Mouse (Mus musculus): ENCODE measurements around the gene Ckm. TPM values are rescaled to one million over a fixed set of nuclear protein-coding genes. Genes with fewer than 3 reads are reported as not detected.

Gene Ckm
- polyA plus RNA-seq (2017; shearing (Covaris generic)), result not detected

DNA sequence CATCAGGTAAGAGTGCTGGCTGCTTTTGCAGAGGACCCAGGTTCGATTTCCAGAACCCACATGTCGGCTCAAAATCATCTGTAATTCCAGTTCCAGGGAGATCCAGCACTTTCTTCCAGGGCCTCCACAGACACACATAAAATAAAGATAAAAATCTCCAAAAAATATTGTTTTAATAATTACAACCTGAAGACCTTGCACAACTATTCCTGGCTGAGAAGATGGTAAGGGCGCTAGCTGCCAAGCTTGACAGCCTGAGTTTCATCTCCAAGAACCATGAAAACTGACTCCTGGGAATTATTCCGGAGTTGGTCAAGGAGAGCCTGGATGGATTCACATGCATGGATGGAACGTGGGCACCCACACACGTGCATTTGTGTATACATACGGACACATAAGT lies at the start of gene Ckm:
TSS of gene Ckm (plus strand) at position 301 of the 400 bp plus-strand sequence.
- no peak for ATAC-seq

GRCm38 (mm10) chr7:19354991-19355390 lies 49.6 kb upstream of the Ckm start:
- ATAC-seq, result no peak

GRCm38 (mm10) chr7:19356311-19356710 lies 48.3 kb upstream of the Ckm start:
- ATAC-seq, result no peak

- ATAC-seq, result no peak
These were observed 46.9 kb upstream of the Ckm start for GRCm38 (mm10) chr7:19357381-19358375.

DNA sequence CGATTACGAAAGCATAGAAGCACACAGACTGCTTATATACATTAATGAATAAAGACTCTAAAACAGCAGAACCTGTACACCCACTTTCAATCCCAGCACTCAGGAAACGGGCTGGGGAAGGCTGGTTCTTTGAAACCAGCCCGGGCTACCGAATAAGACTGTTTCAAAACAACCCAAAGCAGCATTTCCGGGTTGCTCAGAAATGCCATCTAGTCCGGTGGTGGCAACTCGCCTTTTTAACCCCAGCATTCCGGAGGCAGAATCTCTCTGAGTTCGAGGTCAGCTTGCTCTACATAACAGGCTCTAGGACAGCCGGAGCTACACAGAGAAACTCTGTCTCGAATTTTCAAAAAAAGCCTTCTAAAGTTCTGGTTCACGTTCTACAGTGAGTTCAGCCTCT lies 45.9 kb upstream of the Ckm start:
- no peak for ATAC-seq

DNA sequence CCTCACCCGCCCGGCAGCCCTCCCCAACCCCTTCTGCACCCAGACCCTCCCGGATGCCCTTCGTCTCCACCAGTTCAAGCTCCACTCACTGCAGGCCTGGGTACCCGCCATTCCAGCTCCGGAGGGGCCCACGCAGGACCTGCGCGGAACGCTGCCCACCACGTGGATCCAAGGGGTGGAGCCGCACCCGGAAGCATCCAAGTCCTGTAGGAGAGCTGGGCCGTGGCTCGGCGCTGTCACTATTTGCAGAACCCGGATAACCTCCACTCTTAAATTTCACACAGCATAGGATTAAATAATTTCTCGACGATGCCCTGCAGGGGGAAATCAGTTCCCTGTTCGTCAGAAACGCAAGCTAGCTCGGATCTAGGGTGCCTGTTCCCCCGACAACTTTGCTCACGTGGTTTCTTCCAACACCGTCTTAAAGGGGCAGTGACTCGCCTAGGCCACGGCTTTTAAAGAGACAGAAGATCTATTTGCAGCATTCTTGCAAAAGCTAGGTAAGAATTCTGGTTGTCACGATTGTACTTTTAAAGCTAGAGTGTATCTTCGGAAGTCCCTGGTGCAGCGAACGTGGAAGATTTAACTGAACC lies 45.2 kb upstream of the Ckm start, which contains the start of the genes Cd3eap and Ppp1r13l:
TSS of gene Cd3eap (minus strand) at position 185 of the 593 bp plus-strand sequence.
TSS of gene Ppp1r13l (plus strand) at position 451 of the 593 bp plus-strand sequence.
- ATAC-seq, result peak; percentile 86

GRCm38 (mm10) chr7:19359892-19360641 lies 44.5 kb upstream of the Ckm start:
- ATAC-seq, result peak; percentile 60

DNA sequence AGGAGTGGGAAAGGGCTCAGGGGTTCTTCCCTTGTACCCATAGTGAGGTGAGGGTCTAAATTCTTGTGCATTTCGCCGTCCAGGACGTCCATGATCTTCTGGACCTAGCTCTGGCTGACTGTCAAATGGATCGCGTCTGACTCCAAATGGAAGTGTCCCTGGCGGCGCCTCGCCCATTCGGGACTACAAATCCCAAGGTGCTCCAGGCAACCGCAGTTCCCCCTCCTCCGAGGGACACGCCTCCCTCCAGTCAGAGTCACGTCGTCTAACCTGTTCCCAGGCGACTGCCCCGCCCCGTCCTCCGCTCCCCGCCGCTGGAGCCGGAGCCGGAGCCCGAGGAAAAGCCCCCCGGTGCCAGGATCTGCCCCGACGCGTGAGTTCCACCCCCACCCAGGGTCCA lies 43.6 kb upstream of the Ckm start:
- ATAC-seq, result peak; percentile 44

DNA sequence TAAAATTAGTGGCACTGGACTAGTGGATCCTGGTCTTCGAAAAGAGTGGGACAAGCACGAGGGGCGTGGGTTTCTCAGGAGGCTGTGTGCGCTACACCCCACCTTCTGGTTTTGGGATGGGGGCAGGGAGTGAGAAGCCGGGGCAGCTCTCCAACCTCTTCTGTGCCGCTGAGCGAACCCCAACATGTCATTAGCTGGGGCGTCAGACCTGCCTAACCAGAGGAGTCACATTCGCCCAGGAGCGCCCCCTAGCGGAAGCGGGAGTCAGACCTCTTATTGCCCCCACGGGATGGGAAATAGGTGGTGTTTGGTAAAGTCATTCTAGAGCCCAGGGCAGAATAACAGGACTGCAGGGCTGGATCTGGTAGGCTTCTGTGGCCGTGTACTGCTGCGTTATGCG lies 42.9 kb upstream of the Ckm start:
- peak; percentile 24 for ATAC-seq

DNA sequence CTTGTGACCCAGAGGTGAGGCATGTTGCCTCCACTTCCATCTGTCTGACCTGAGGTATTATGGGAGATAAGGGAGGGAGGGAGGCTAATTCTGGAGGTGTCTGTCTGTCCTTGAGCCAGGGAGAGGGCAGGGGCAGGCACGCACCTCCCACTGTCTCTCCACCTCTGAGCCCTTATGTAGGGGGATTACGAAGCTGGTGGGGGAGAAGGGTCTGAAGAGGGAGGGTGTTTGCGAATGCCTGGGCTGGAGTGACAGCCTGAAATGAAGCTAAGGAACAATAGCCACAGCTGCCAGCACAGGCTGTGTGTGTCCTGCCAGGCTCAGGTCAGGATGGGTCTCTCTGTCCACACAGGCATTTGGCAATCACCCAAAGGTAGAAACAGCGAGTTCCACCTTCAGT lies 42.3 kb upstream of the Ckm start:
- no peak for ATAC-seq

DNA sequence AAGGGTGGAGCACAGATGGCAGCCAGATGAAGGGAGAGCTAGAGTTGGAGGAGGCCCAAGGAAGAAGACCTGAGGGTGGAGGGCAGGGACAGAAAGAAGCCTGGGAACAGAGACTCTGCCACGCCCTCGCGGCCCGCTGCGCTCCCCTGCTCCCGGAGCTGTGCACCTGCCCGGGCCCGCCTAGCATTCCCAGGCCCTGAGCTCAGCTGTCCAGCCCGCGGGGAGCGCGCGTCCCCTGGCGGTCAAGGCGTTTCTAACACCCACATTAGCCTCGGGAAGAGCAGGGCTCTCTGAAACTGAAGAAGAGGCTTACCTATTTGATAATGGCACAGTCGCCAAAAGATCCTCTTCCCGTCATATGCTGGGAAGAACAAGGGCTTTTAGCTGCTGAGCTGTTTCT lies 40.7 kb upstream of the Ckm start:
- no peak for ATAC-seq

DNA sequence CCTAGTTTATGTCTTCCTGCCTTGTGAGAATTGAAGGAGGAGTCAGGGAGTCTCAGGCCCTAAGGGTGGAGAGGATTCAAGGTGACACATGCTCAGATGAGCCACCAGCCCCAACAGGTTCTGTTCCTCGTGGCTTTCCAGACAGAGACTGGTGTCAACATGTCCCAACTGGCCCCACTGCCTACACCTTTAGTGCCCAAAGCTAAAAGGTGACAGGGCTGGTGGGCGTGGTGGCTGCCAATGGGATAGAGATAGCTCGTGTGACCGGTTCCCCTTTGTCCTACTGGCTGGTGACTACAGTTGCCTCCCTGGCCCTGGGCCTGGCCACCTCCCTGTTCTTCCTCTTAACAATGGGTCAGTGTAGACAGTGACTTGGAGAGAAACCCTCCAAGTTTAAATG lies 39.2 kb upstream of the Ckm start:
- no peak for ATAC-seq

- no peak for ATAC-seq
These were observed 36.2 kb upstream of the Ckm start for GRCm38 (mm10) chr7:19368380-19368779.

GRCm38 (mm10) chr7:19369823-19370425 lies 34.7 kb upstream of the Ckm start:
- peak; percentile 96 for ATAC-seq

GRCm38 (mm10) chr7:19373367-19373766 lies 31.2 kb upstream of the Ckm start:
- no peak for ATAC-seq

DNA sequence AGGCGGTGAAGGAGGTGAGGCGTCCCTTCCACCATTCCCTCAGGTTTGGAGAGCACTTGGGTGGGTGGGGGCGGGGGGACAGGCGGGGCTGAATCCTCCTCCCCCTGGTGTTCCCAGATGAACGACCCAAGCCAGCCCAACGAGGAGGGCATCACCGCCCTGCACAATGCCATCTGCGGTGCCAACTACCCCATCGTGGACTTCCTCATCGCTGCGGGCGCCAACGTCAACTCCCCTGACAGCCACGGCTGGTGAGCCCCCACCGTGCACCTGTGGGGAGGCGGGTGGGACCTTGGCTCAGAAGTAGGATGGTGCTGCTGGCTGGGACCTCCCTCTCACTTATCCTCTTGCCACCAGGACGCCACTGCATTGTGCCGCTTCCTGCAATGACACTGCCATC lies 29.2 kb upstream of the Ckm start:
- no peak for ATAC-seq

DNA sequence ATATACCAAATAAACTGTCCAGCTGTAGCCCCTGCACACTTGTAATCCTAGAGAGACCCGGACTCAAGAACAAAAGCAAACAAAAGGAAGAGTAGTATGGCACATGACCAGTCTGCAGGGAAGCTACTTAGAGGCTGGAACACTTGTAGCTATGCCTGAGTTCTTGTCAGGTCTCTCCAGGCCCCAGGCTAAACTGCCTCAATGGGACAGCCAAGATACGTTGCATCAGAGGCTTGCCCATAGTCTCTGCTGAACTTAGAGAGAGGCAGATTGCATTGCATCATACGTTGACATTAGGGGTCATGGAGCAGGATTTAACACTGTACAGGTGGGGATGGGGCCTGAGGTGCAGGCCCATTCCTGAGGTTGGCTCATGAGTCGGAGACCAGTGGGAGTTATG lies 28.6 kb upstream of the Ckm start:
- ATAC-seq, result no peak

DNA sequence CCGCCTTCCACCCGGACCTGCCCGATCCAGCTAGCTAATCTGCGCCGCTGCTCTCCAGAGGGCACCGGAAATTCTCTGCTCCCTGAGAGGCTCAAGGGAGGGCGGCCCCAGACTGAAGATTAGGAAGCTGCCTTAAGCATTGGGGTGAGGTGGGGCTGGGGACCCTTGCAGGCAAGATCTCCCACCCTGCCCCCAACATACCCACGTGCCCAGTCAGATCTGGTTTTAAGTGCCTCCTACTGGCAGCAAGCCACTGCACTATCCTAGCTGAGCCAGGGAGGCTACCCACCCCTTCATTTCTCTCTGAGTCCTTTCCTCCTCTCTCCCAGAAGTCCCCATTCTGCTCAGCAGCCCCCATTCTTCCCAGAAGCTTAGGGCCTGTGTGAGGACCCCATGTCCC lies 26.5 kb upstream of the Ckm start:
- ATAC-seq, result no peak

GRCm38 (mm10) chr7:19381377-19382165 lies 23.0 kb upstream of the Ckm start, which contains the start of gene Ercc2:
Ercc2 (plus strand) TSS chr7:19382010.
- ATAC-seq, result peak; percentile 100

DNA sequence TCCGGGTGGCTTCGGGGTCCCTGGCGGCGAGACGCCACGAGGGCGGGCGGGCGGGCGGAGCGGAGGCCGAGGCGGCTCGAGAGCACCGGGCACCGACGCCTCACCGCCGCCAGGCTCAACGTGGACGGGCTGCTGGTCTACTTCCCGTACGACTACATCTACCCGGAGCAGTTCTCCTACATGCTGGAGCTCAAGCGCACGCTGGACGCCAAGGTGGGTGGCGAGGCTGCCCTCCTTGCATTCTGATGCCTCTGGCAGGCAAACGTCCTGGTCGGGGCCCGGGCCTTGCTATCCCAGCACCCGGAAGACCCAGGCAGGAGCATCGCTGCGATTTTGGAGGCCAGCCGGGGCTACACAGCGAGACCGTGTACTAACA lies 22.4 kb upstream of the Ckm start:
- no peak for ATAC-seq

DNA sequence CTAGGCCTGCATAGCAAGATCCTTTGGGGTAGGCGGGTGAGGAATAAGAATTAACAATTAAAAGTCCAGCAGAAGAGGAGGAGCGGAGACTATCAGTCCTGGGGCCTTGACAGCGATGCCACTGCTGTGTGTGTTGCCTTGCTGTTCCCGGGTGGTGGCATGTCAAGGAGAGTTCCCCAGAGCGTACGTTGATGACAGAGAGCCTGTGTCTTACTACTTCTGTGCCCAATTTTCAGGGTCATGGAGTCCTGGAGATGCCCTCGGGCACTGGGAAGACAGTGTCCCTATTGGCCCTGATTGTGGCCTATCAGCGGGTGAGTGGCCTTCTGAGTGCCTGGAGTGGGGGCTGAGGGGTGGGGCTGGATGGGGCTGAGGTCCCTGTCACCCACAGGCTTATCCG lies 20.9 kb upstream of the Ckm start:
- ATAC-seq, result no peak

All from CD4-positive, CD25-positive, alpha-beta regulatory T cell, adult 4 months (primary cell).